ENCODE assay signal across 9 mouse cellular contexts in the genomic region with DNA sequence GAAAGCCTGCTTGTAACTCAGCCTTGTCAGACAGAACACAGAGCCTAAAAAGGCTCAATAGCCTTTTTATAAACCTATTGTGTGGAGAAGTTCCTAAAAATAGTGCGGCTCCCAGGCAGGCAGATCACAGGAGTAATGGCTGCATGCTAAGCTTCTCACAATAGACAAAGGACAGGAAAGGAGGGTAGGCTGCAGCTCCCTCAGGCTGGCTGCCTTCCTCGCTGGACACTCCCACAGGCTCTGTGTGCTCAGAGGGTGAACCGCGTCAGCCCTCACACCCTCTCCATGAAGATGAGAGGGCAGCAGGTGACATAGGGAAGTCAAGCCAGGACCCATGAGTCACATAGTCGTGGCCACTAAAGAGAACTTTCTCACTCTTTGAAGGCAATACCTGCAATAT. TPM values are rescaled to one million over a fixed set of nuclear protein-coding genes. Genes with fewer than 3 reads are reported as not detected.
DNase-seq lines count a peak whose midpoint lies in the region; ATAC-seq and TF ChIP-seq lines count a peak whose summit lies in the region.
"Had no signal": no experiment of that assay in that cellular context is flagged by ENCODE, and none has a peak within 500 bp of the region (broad histone marks: within the 10 kb centered on the region; RNA-seq: fewer than 3 reads in every experiment).

No protein-coding gene starts in this region.

- no peak overlapping the region for H3K4me3 ChIP-seq in bone marrow macrophage, adult 2 months (ENCODE audit: insufficient read depth, low read length)
- no peak overlapping the region for H3K4me3 ChIP-seq in heart, embryonic 14.5 days (ENCODE audit: control insufficient read depth in 1 of 2, insufficient read depth in 1 of 2, low read depth in 1 of 2, low read length in 2 of 2)
- H3K4me3 ChIP-seq in lung, embryonic 16.5 days (ENCODE audit: low read length) = no peak overlapping the region

- no peaks in the 10 kb centered on the region for H3K27me3 ChIP-seq in heart, embryonic 14.5 days (ENCODE audit: control insufficient read depth, insufficient read depth, low read length)
- H3K27me3 ChIP-seq in lung, embryonic 16.5 days (ENCODE audit: control insufficient read depth, insufficient read depth, low read depth, low read length) = no peaks in the 10 kb centered on the region

- TF ChIP-seq CTCF in bone marrow macrophage, adult 2 months (IDR thresholded peaks at IDR 0.05; ENCODE audit: low read depth, low read length) = no peak

- WGBS in heart, embryonic 14.5 days = 6% methylated on average over 5 of the region's 5 CpGs
- 29% methylated on average over 5 of the region's 5 CpGs for WGBS in lung, embryonic 16.5 days

- 0 out of 2 replicates have a peak, but pooled peaks have one; percentile 31 for ATAC-seq in heart, embryonic 14.5 days (ENCODE audit: insufficient number of reproducible peaks, insufficient read depth, low FRiP score, low read depth)
- peak; percentile 72 for ATAC-seq in lung, embryonic 16.5 days (ENCODE audit: low read depth)
- ATAC-seq: inflammation-experienced regulatory T-cells, adult 6 months had no signal

- H3K36me3 ChIP-seq in heart, embryonic 14.5 days (ENCODE audit: control insufficient read depth, insufficient read depth, low read length) = 0 out of 2 replicates have a peak, but pooled peaks cover 11% of the 10 kb centered on the region
- no peaks in the 10 kb centered on the region for H3K36me3 ChIP-seq in lung, embryonic 16.5 days (ENCODE audit: control insufficient read depth, insufficient read depth, low read length)

- peak overlapping the region; percentile 69 for H3K27ac ChIP-seq in bone marrow macrophage, adult 2 months (ENCODE audit: insufficient read depth, low read depth, low read length)
- H3K27ac ChIP-seq in heart, embryonic 14.5 days (replicated peaks in 1 of 2; ENCODE audit: control insufficient read depth in 1 of 2, insufficient read depth in 1 of 2, low read depth in 2 of 2, low read length in 2 of 2) = peak overlapping the region; percentile 92 to 97
- H3K27ac ChIP-seq in lung, embryonic 16.5 days (ENCODE audit: low read length) = peak overlapping the region; percentile 84

- peaks cover 39% of the 10 kb centered on the region for H3K4me1 ChIP-seq in bone marrow macrophage, adult 2 months (ENCODE audit: control insufficient read depth, insufficient read depth, low read length)
- peaks cover 59 to 86% of the 10 kb centered on the region in 2 experiments for H3K4me1 ChIP-seq in heart, embryonic 14.5 days (ENCODE audit: control insufficient read depth in 2 of 2, insufficient read depth in 2 of 2, low read length in 2 of 2)
- H3K4me1 ChIP-seq in lung, embryonic 16.5 days (replicated peaks; ENCODE audit: control insufficient read depth, insufficient read depth, low read length) = peaks cover 58% of the 10 kb centered on the region

- TF ChIP-seq POLR2A in bone marrow macrophage, adult 2 months (IDR thresholded peaks at IDR 0.05; ENCODE audit: borderline replicate concordance, low read depth, low read length) = no peak

- no peaks in the 10 kb centered on the region for H3K9me3 ChIP-seq in heart, embryonic 14.5 days (ENCODE audit: control insufficient read depth, low read length)
- no peaks in the 10 kb centered on the region for H3K9me3 ChIP-seq in lung, embryonic 16.5 days (ENCODE audit: control insufficient read depth, low read length)

- H3K4me2 ChIP-seq in heart, embryonic 14.5 days (ENCODE audit: low read length) = peak overlapping the region; percentile 44
- H3K4me2 ChIP-seq in lung, embryonic 16.5 days (ENCODE audit: low read depth, low read length) = no peak overlapping the region

- DNase-seq in adrenal gland, adult 2 months = peak; percentile 49
- DNase-seq in adrenal gland, postnatal 10 days = no peak
- no peak for DNase-seq in cerebellum, adult 11-12 months
- no peak for DNase-seq in cerebellum, adult 9-11 months
- no peak for DNase-seq in spleen, adult 12 weeks (ENCODE audit: low spot score)

- peak overlapping the region; percentile 50 for H3K9ac ChIP-seq in heart, embryonic 14.5 days (ENCODE audit: low read length)
- no peak overlapping the region for H3K9ac ChIP-seq in lung, embryonic 16.5 days (ENCODE audit: low read length)

RNA-seq across cellular contexts. Expression of gene Sipa1l2, which starts 55.7 kb away (rescaled TPM):
- total RNA-seq in adrenal gland, adult 2 months (2021) = 10 to 100 TPM; 43.5 to 55.8 TPM
- polyA plus RNA-seq in adrenal gland, adult 2 months (2012; rRNA removed) = 36.0 and 51.6 TPM in 2 replicates
- total RNA-seq in adrenal gland, postnatal 10 days (2021) = 10 to 100 TPM; 29.1 to 36.5 TPM
- polyA plus RNA-seq in bone marrow macrophage, adult 2 months (2012; ENCODE audit: insufficient read depth, insufficient read length, missing spikeins) = 7.1 and 9.1 TPM in 2 replicates
- 17.8 and 18.0 TPM in 2 replicates for polyA plus RNA-seq in heart, embryonic 14.5 days (2014; fragmentation: Nextera tagmentation; extraction: Ambion mirVana)
- polyA plus RNA-seq in lung, embryonic 16.5 days (2015; fragmentation: Nextera tagmentation; extraction: Ambion mirVana) = 13.3 and 14.2 TPM in 2 replicates
